Mouse (Mus musculus) spleen, adult 12 weeks (tissue): ENCODE measurements around the gene Cdh26.

Experiments
- DNase-seq: peaks from one replicate; pipeline ENCODE4 v3.0.0; 2022; ENCODE audit warnings: low spot score

Cdh26 gene

GRCm38 (mm10) chr2:178513043-178513442 is 82.7 kb downstream of the Cdh26 start:
- no peak for DNase-seq

DNA sequence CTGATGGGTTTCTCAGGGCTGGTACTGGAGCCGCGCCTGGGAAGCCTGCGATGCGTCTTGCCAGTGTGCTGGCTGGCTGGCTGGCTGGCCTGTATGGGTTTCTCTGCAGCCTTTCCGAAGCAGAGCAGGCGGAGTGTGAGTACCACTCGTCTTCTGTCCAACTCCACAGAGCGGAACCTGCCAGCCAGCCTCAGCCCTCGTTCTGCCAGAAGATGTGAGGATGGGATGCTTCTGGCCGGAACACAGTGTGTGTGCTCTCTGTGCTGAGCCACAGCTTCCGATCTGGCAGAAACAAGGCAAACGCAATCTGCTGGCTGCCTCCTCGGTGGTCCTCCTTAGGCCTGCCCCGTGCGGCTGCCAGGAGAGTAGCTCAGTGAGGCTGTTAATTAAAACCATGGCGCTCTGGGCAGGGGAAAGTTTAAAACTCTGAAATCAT is 83.3 kb downstream of the Cdh26 start:
- no peak for DNase-seq

GRCm38 (mm10) chr2:178516421-178516820 is 86.1 kb downstream of the Cdh26 start:
- peak; percentile 2 for DNase-seq

- DNase-seq: no peak
Measured at GRCm38 (mm10) chr2:178516941-178517340, 86.6 kb downstream of the Cdh26 start.

DNA sequence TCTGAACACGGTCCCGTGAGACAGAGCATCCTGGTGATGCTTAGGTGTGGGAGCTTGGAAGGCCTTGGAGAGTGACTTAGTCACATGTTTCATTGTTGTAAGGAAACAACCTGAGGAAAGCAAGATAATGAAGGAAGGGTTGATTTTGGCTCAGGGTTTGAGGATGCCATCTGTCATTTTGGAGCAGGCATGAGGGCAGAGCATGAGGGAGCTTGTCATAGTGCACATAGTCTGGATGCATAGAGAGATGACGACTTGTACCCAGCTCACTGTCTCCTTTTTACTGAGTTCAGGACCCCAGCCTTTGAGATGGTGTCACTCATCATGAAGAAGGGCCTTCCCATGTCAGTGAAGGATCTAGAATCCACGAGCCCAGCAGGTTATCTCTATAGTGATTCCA is 89.0 kb downstream of the Cdh26 start:
- no peak for DNase-seq

DNA sequence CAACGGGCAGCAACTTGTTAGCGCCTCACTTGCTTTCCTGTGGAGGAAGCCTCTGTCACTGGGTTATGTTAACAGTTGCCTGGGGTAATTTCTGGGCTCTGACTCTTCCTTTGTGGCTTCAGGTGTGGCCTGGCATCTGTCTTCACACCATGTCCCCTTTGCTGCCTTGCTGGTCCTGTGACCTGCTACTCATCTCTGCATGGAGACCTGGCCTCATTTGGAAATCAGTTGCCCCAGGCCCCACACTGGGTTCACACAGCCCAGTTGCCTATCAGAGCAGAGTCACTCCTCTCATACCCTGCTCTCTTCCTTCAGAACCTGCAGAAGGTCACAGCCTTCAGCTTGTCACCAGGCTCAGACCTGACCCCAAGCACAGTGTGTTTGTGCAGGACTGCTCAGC is 89.9 kb downstream of the Cdh26 start:
- DNase-seq: no peak

DNA sequence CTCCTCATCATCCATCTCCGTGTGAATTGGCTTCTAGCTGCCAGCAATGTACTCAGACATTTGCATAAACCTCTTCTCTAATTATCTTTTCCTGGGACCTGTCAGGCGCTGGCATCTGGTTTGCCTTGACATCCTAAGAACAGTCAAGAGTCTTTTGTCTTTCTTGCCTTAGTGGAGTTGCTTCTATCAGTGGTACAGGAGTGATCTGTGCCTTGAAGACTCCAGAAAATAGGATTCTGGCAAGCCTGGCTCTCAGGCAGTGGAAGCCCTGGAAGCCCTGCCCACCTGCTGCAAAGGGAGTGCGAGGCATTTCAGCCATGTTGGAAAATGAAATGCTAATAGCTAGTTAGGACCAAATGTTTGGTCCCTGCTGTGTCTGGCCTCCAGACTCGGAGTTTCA is 92.0 kb downstream of the Cdh26 start:
- DNase-seq: no peak

DNA sequence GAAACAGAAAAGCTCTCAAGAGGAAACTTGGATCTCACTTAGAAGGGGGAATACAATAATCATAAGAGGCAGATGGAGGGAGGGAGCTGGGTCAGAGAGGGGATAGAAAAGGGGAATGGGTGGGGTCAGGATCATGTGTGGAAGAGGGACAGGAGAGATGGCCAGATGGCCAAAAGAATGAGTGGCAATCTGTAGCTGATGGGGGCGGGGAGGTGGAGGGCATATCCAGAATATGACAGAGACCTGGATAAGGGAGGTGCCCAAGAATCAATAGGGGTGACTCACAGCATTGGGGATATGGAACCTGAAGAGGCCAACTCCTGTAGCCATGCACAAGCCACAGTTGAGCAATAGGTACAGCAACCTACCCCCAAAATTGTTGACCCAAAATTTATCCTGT is 92.5 kb downstream of the Cdh26 start:
- no peak for DNase-seq

DNA sequence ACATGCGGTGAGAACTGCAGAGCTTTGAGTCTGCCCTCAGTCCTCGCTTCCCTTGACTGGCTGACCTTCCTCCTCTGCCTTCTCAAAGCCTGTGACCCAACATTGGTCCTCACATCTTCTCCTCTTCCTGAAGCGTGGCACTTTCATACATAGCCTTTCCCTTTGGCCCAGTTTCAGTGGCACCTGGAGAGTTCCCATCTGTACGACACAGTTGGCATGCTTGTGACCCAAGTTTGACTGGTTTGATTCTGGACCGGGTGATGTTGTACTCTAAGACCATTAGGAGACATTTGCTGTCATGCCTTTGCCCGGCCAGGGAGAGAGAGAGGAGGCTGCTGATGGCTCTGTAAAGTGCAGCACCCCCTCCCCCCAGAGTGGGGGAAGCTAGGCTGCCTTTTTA is 96.4 kb downstream of the Cdh26 start:
- no peak for DNase-seq

GRCm38 (mm10) chr2:178531226-178531625 is 100.9 kb downstream of the Cdh26 start:
- no peak for DNase-seq

- DNase-seq: no peak
Measured at GRCm38 (mm10) chr2:178536574-178536973, 106.2 kb downstream of the Cdh26 start.
